Mouse (Mus musculus) stomach, postnatal 0 days (tissue): ENCODE results near the gene Cfap77.

Experiments used
- CTCF ChIP-seq: IDR thresholded peaks from 2 replicates; pipeline ENCODE4 v1.5.1; 2016; ENCODE audit warnings: antibody characterized with exemption, low read depth, mild to moderate bottlenecking, moderate library complexity
- EP300 ChIP-seq: optimal IDR thresholded peaks from 2 replicates; pipeline ENCODE3; 2016; ENCODE audit warnings: antibody characterized with exemption

DNA sequence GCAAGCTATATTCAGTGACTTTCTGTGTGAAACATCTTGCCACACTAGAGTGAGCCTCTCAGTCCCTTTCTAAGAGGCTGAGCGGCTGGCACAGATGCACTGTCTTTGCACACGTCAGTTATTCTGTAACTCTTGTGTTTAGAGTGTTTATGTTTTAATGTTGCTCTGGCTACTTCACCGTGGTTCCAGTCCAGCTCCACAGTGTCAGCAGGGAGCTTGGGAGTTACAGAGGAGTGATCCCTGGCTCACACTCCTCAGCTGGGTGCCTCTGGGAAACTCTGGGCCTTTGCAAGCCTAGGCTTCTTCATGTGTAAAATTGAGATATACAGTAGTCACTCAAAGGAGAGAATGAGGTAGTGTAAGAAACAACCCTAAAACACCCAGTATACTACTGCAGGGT is 172.8 kb downstream of the Cfap77 start:
- TF ChIP-seq EP300: no peak
- no peak for TF ChIP-seq CTCF
